Mouse (Mus musculus) cerebellum, adult 2 months (tissue): ENCODE measurements at regions not wholly inside any gene's neighbourhood (a gene's known extent, or its start where the extent isn't known, plus 50 kb on each side); places are given as distances from the start of the nearest gene placed in this dataset.

Experiments
- CTCF ChIP-seq: fragments of 200-500 bp; IDR thresholded peaks from 2 replicates; pipeline ENCODE4 v1.5.1; 2011; ENCODE audit warnings: low read depth, mild to moderate bottlenecking, control low read depth, low read length, moderate library complexity, borderline replicate concordance; ENCODE audit not compliant: insufficient read depth
- POLR2A ChIP-seq: fragments of 200-500 bp; IDR thresholded peaks from 2 replicates; pipeline ENCODE4 v1.6.1; 2011; ENCODE audit warnings: low read length, control low read depth, borderline replicate concordance; ENCODE audit not compliant: insufficient read depth

GRCm38 (mm10) chr7:95710088-95710487 lies 461.0 kb upstream of the Tenm4 start:
- TF ChIP-seq CTCF, result no peak
- TF ChIP-seq POLR2A, result no peak
